Mouse (Mus musculus) cortical plate, adult 2 months (tissue): ENCODE results near the gene Dscam.

Experiments used
- CTCF ChIP-seq: fragments of 200-500 bp; IDR thresholded peaks from 2 replicates; pipeline ENCODE4 v1.5.1; 2011; ENCODE audit warnings: mild to moderate bottlenecking, control low read depth, low read length; ENCODE audit not compliant: insufficient read depth; ENCODE audit errors: extremely low read depth
- POLR2A ChIP-seq: fragments of 200-500 bp; IDR thresholded peaks from 2 replicates; pipeline ENCODE4 v1.6.1; 2011; ENCODE audit warnings: mild to moderate bottlenecking, low read length, control low read depth; ENCODE audit not compliant: insufficient read depth; ENCODE audit errors: extremely low read depth

DNA sequence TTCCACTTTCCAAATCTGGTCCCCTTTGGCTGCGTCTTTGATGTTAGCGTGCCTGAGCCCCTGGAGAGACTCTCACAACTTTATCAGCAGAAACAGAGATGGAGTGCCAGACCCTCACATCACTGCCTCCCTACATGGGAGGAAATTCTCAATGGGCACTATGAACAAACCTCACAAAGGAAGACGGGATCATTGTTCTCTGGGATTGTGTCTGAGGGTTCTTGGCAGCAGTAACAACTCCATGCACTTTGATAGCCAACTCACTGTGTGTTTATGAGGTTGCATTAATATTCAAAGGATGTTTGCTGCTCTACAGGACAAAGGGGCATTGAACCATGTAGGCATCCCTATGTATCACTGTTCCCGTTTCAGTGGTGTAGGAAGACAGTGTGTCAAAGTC is 135.3 kb downstream of the Dscam start:
- TF ChIP-seq CTCF (no peak), POLR2A (no peak)
